Mouse (Mus musculus): ENCODE results near the gene Rabif. TPM values are rescaled to one million over a fixed set of nuclear protein-coding genes. Genes with fewer than 3 reads are reported as not detected.
"Not testable (repeated sequence)": the region's sequence is repeated elsewhere in the genome, so short reads cannot be mapped to it uniquely, and the experiment has no call there.

The Rabif gene
- 38.0 and 46.3 TPM in 2 replicates for polyA plus RNA-seq (2014; fragmentation: Nextera tagmentation; extraction: Ambion mirVana)

DNA sequence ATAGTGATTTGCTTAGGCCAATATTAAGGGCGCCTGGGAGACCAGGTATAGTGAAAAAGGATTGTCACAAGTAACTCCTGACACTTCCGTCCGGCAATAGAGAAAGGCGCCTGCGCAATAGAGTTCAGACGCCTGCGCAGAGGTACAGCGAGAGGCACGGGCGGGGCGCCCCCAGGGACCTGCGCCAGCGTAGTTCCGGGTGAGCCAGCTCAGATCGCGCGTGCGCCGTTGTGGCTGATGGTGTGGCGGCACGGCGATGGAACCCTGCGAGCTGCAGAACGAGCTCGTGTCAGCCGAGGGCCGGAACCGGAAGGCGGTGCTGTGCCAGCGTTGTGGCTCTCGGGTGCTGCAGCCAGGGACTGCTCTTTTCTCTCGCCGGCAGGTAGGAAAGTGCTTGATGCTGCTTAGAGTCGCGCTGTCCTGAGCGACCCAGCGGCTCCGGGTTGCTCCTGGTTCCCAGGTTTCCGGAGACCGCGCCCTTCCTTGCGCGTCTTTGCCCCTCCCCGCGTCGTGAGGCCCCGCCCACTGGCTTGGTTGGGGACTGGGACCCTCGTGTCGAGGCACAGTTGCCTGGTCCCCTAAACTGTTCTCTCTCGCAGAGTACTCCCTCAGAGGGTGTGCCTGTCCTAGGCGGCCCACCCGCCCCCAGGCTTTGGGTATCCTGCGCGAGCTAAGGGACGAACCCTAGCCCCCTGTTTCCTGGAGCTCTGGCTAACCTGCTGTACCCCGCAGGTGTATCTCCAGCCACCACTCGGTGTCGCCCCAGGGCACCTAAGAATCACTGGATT, at the start of gene Rabif:
TSS of gene Rabif (plus strand) at position 221 of the 788 bp plus-strand sequence.
- Histone ChIP-seq H3K27ac (ENCODE audit: low read depth, low read length) (peak within 1 kb of the TSS; percentile 92), H3K9ac (ENCODE audit: low read depth, low read length) (peak within 1 kb of the TSS; percentile 73), H3K9me3 (ENCODE audit: control insufficient read depth, low read length) (no peaks in the 10 kb centered on the region), H3K4me2 (replicated peaks; ENCODE audit: low read depth, low read length) (peak within 1 kb of the TSS; percentile 51), H3K36me3 (ENCODE audit: control insufficient read depth, insufficient read depth, low read length) (peaks cover 13% of the 10 kb centered on the region), H3K27me3 (ENCODE audit: control insufficient read depth, insufficient read depth, low read length) (no peaks in the 10 kb centered on the region), H3K4me1 (ENCODE audit: control insufficient read depth, insufficient read depth, low read length) (peaks cover 4% of the 10 kb centered on the region), H3K4me3 (ENCODE audit: low read length) (peak within 1 kb of the TSS; percentile 73)
- ATAC-seq (ENCODE audit: low FRiP score, low TSS enrichment), result peak; percentile 99
- WGBS, result under 1% methylated on average over 55 of the region's 58 CpGs

DNA sequence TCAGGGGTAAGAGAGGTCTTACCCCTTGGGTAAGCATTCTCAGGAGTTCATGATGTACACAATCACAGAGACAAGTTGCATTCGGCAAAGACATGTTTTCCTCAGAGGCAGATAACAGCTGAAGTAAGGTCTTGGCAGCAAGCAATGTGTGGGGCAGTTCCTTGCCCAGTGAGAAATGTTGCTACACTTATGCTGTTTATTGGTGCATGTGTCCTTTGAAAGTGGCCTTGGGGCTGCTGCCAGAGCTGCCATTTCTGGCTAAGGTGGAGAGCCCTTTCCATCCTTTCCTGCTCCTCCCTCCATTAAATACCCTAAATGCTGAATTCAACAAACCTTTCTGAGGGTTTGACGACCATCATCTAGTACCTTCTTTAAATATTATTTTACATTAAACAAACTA, 49.0 kb upstream of the Rabif start:
- Histone ChIP-seq H3K9ac (ENCODE audit: low read depth, low read length) (no peak overlapping the region), H3K4me1 (ENCODE audit: control insufficient read depth, insufficient read depth, low read length) (no peaks in the 10 kb centered on the region), H3K4me3 (ENCODE audit: low read length) (no peak overlapping the region), H3K4me2 (replicated peaks; ENCODE audit: low read depth, low read length) (no peak overlapping the region), H3K36me3 (ENCODE audit: control insufficient read depth, insufficient read depth, low read length) (no peaks in the 10 kb centered on the region), H3K27me3 (ENCODE audit: control insufficient read depth, insufficient read depth, low read length) (no peaks in the 10 kb centered on the region), H3K27ac (ENCODE audit: low read depth, low read length) (no peak overlapping the region), H3K9me3 (ENCODE audit: control insufficient read depth, low read length) (no peaks in the 10 kb centered on the region)
- WGBS, result 89% methylated on average over 2 of the region's 2 CpGs
- ATAC-seq (ENCODE audit: low FRiP score, low TSS enrichment), result no peak

DNA sequence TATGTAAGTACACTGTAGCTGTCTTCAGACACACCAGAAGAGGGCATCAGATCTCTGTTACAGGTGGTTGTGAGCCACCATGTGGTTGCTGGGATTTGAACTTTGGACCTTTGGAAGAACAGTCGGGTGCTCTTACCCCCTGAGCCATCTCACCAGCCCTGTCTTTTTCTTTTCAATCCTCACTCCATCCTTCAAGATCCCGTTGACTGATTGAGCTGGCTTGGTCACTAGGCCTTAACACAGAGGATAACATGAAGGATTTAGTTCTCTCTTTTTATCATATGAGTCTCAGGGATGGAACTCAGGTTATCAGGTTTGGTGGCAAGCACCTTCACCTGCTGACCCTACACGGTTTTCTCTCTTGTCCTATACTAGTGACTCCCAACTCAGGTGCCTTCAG, 45.9 kb upstream of the Rabif start:
- H3K9ac ChIP-seq (ENCODE audit: low read depth, low read length); H3K4me1 ChIP-seq (ENCODE audit: control insufficient read depth, insufficient read depth, low read length); H3K4me2 ChIP-seq (replicated peaks; ENCODE audit: low read depth, low read length); H3K36me3 ChIP-seq (ENCODE audit: control insufficient read depth, insufficient read depth, low read length); H3K27me3 ChIP-seq (ENCODE audit: control insufficient read depth, insufficient read depth, low read length); ATAC-seq (ENCODE audit: low FRiP score, low TSS enrichment); H3K9me3 ChIP-seq (ENCODE audit: control insufficient read depth, low read length); H3K27ac ChIP-seq (ENCODE audit: low read depth, low read length); H3K4me3 ChIP-seq (ENCODE audit: low read length): not testable (repeated sequence)
- WGBS, result 76% methylated on average over 3 of the region's 3 CpGs

- no peak for ATAC-seq (ENCODE audit: low FRiP score, low TSS enrichment)
- Histone ChIP-seq H3K4me2 (replicated peaks; ENCODE audit: low read depth, low read length) (no peak overlapping the region), H3K9me3 (ENCODE audit: control insufficient read depth, low read length) (no peaks in the 10 kb centered on the region), H3K27ac (ENCODE audit: low read depth, low read length) (no peak overlapping the region), H3K4me1 (ENCODE audit: control insufficient read depth, insufficient read depth, low read length) (0 out of 2 replicates have a peak, but pooled peaks cover 3% of the 10 kb centered on the region), H3K9ac (ENCODE audit: low read depth, low read length) (no peak overlapping the region), H3K4me3 (ENCODE audit: low read length) (no peak overlapping the region), H3K27me3 (ENCODE audit: control insufficient read depth, insufficient read depth, low read length) (no peaks in the 10 kb centered on the region), H3K36me3 (ENCODE audit: control insufficient read depth, insufficient read depth, low read length) (no peaks in the 10 kb centered on the region)
- 77% methylated on average over 4 of the region's 4 CpGs for WGBS
Observed at GRCm38 (mm10) chr1:134450201-134450600, 44.2 kb upstream of the Rabif start.

DNA sequence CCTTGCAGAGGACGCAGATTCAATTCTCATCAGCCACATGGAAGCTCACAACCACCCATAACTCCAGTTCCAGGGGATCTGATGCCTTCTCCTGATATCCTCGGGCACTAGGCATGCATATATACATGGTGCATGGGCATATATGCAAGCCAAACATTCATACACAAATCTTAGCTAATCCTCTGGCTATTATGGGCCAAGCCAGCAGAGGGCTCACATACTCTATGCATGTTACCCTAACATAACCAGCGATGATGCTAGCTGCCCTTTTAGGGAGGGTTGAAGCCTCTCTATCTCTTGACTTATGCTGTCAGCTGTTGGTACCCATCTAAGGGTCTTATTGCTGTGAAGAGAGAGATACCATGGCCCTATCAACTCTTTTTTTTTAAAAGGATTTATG, 43.5 kb upstream of the Rabif start:
- no peaks in the 10 kb centered on the region for H3K27me3 ChIP-seq (ENCODE audit: control insufficient read depth, insufficient read depth, low read length)
- H3K4me1 ChIP-seq (ENCODE audit: control insufficient read depth, insufficient read depth, low read length), result peaks cover 4% of the 10 kb centered on the region; the same call in 1 of the 2 replicates
- ATAC-seq (ENCODE audit: low FRiP score, low TSS enrichment), result no peak
- H3K36me3 ChIP-seq (ENCODE audit: control insufficient read depth, insufficient read depth, low read length), result no peaks in the 10 kb centered on the region
- H3K27ac ChIP-seq (ENCODE audit: low read depth, low read length), result no peak overlapping the region
- no peak overlapping the region for H3K4me2 ChIP-seq (replicated peaks; ENCODE audit: low read depth, low read length)
- H3K9ac ChIP-seq (ENCODE audit: low read depth, low read length), result no peak overlapping the region
- H3K9me3 ChIP-seq (ENCODE audit: control insufficient read depth, low read length), result no peaks in the 10 kb centered on the region
- 52% methylated on average over 3 of the region's 3 CpGs for WGBS
- H3K4me3 ChIP-seq (ENCODE audit: low read length), result no peak overlapping the region

DNA sequence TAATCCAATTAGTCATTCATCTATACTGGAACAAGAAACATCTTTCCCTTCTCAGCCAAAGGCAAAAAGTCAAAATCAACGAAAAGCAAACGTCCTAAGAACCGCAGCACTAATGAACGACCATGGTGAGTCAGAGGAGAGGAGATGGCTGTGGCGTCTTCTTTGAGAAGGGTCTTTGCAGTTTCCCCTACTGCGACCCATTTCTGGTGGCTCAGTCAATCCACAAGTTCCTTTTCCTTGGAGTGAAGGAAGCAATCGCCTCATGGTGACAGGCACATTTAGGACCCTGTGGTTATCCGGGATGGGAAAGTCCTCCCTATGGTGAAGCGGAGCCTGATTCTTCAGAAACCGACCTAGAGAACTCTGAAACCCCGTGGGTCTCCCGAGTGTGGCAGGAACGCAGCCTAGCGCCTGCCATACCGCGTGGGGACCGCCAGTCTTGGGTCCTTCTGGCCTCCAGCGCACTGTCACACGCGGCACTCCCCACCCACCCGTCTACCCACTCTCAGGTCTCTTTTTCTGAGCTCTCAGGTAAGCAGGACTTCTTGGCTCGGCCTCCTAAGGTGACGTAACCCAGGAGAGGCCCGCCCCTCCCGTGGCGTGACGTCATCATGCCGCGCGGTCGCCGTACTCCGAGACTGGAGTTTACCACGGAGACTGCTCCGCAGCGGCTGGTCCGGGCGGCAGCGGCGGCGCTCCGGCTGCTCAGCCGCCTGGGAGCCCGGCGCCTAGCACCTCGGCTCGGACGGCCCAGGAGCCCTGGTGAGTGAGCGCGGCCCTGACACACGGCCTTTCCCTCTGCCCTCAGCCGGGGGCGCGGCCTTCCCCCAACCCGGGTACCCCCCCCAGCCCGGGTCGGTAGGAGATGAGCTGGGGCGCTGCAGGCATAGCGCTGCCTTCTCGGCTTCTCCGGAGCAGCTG, 39.3 kb upstream of the Rabif start, which contains the start of gene Klhl12:
TSS of gene Klhl12 (plus strand) at position 628 of the 921 bp plus-strand sequence.
- Histone ChIP-seq H3K4me2 (replicated peaks; ENCODE audit: low read depth, low read length) (peak within 1 kb of the TSS; percentile 86), H3K4me1 (ENCODE audit: control insufficient read depth, insufficient read depth, low read length) (peaks cover 8% of the 10 kb centered on the region; the same call in 1 of the 2 replicates), H3K4me3 (ENCODE audit: low read length) (peak within 1 kb of the TSS; percentile 98), H3K36me3 (ENCODE audit: control insufficient read depth, insufficient read depth, low read length) (peaks cover 7% of the 10 kb centered on the region; the same call in 1 of the 2 replicates), H3K27ac (ENCODE audit: low read depth, low read length) (peak within 1 kb of the TSS; percentile 57), H3K27me3 (ENCODE audit: control insufficient read depth, insufficient read depth, low read length) (no peaks in the 10 kb centered on the region), H3K9me3 (ENCODE audit: control insufficient read depth, low read length) (no peaks in the 10 kb centered on the region), H3K9ac (ENCODE audit: low read depth, low read length) (peak within 1 kb of the TSS; percentile 92)
- 2% methylated on average over 61 of the region's 61 CpGs for WGBS
- peak; percentile 94 for ATAC-seq (ENCODE audit: low FRiP score, low TSS enrichment)

GRCm38 (mm10) chr1:134456060-134456459, 38.4 kb upstream of the Rabif start:
- H3K27ac ChIP-seq (ENCODE audit: low read depth, low read length), result no peak overlapping the region
- H3K9ac ChIP-seq (ENCODE audit: low read depth, low read length), result peak overlapping the region; percentile 92
- peaks cover 8% of the 10 kb centered on the region; the same call in 1 of the 2 replicates for H3K4me1 ChIP-seq (ENCODE audit: control insufficient read depth, insufficient read depth, low read length)
- 21% methylated on average over 5 of the region's 5 CpGs for WGBS
- H3K9me3 ChIP-seq (ENCODE audit: control insufficient read depth, low read length), result no peaks in the 10 kb centered on the region
- H3K4me2 ChIP-seq (replicated peaks; ENCODE audit: low read depth, low read length), result peak overlapping the region; percentile 86
- peaks cover 16% of the 10 kb centered on the region for H3K36me3 ChIP-seq (ENCODE audit: control insufficient read depth, insufficient read depth, low read length)
- ATAC-seq (ENCODE audit: low FRiP score, low TSS enrichment), result no peak
- H3K27me3 ChIP-seq (ENCODE audit: control insufficient read depth, insufficient read depth, low read length), result no peaks in the 10 kb centered on the region
- H3K4me3 ChIP-seq (ENCODE audit: low read length), result peak overlapping the region; percentile 98

DNA sequence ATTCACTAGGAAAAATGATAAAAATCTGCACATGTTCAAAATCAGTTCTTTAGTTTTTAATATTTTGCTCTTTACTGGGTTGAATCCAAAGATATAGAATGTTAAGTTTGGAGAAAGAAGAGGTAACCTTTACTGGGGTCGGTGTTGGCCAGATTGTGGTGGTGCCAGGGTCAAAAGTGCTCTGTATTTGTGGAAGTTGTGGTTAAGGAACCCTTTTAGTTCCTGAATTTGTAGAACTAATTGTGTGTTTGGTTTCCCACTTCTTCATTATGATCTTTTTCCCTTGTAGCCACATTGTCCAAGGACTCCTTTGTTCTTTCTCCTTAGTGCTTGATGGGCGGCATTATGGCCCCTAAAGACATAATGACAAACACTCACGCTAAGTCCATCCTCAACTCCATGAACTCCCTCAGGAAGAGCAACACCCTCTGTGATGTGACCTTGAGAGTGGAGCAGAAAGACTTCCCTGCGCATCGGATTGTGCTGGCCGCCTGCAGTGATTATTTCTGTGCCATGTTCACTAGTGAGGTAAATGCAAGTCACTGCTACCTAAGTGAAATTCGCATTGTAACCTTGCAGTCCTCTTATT, 36.2 kb upstream of the Rabif start:
- WGBS, result 88% methylated on average over 7 of the region's 7 CpGs
- H3K27ac ChIP-seq (ENCODE audit: low read depth, low read length), result no peak overlapping the region
- no peaks in the 10 kb centered on the region for H3K27me3 ChIP-seq (ENCODE audit: control insufficient read depth, insufficient read depth, low read length)
- H3K4me2 ChIP-seq (replicated peaks; ENCODE audit: low read depth, low read length), result no peak overlapping the region
- no peak overlapping the region for H3K9ac ChIP-seq (ENCODE audit: low read depth, low read length)
- no peak overlapping the region for H3K4me3 ChIP-seq (ENCODE audit: low read length)
- H3K36me3 ChIP-seq (ENCODE audit: control insufficient read depth, insufficient read depth, low read length), result peaks cover 29% of the 10 kb centered on the region
- no peaks in the 10 kb centered on the region for H3K9me3 ChIP-seq (ENCODE audit: control insufficient read depth, low read length)
- H3K4me1 ChIP-seq (ENCODE audit: control insufficient read depth, insufficient read depth, low read length), result peaks cover 8% of the 10 kb centered on the region; the same call in 1 of the 2 replicates
- no peak for ATAC-seq (ENCODE audit: low FRiP score, low TSS enrichment)
